Mouse (Mus musculus) megakaryocyte-erythroid progenitor cell, adult 5 weeks (primary cell): ENCODE measurements around the gene Pdia2. TPM values are rescaled to one million over a fixed set of nuclear protein-coding genes. Genes with fewer than 3 reads are reported as not detected.

ENCODE experiments used
- polyA plus RNA-seq: library from polyadenylated mRNA; stranded (reverse); fragments of >175 nt; gene quantifications from 2 replicates; pipeline ENCODE4 v1.2.3, GENCODE M21; 2012

Pdia2 gene
- polyA plus RNA-seq = 1.5 and 3.7 TPM in 2 replicates

DNA sequence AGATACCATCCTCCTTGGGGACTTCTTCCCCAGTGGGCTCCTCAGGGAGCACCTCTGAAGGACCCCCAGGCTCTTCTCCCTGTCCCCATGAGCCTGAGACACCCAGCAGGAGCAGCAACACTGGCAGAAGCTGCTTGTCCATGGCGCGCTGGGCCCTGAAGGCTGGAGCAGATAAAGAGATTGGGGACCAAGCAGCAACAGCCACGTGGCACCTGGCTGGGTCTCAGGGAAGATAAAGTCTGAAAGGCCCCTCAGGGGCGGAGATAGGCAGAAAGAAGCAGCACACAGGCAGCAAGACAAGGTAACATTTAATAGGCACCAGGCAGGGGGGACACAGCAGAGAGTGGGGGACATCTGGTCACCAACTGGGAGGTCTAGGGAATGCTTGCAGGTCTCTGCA lies at the start of gene Pdia2:
Gene Pdia2, minus strand, starts transcription at position 196 of the 400 bp plus-strand sequence.

DNA sequence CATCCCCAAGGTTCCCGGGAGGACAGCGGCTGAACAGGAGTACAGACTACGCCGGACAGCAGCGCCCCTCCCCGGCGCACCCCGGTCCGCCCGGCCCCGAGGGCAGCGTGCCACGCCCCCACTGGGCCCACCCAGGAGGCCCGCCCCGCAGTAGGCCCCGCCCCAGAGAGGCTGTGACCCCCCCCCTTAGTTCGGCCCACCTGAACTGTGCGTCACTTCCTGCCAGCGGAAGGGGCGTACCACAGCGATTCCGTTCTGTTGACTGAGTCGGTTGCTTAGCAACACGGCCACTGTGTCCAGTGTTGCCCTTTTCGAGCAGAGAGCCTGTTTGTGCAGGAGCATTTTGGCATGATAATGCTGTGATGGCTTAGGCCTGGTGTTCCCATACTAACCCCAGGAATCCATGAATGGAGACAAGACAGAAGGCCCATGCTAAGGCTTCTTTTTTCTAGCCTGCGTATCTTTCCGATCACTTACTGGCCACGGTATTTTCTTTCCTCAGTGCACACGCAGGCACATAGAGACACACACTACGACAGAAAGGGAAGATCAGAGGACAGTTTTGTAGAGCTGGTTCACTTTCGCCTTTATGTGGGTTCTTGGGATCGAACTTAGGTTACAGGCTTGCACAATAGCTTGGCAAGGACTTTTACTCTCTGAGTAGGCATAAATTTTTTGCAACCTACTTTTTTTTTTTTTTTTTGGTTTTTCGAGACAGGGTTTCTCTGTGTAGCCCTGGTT lies 45.4 kb upstream of the Pdia2 start, which contains the start of gene Fam234a:
Gene Fam234a, minus strand, starts transcription at position 142 of the 741 bp plus-strand sequence.

DNA sequence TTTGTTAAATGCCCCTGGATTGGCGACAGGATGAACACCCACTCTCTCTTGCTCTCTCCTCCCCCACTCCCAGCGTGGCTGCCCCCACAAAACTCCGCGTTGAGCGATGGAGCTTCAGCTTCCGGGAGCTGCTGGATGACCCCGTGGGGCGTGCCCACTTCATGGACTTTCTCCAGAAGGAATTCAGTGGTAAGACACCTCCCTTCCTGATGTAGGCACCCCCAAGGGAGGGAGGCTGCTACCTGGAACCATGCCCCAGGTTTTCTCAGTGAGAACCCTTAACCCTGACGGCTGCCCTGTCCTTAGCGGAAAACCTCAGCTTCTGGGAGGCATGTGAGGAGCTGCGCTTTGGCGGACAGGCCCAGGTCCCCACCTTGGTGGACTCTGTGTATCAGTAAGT lies 8.8 kb upstream of the Pdia2 start, which contains the start of gene Arhgdig:
Gene Arhgdig, minus strand, starts transcription at position 101 of the 400 bp plus-strand sequence.

DNA sequence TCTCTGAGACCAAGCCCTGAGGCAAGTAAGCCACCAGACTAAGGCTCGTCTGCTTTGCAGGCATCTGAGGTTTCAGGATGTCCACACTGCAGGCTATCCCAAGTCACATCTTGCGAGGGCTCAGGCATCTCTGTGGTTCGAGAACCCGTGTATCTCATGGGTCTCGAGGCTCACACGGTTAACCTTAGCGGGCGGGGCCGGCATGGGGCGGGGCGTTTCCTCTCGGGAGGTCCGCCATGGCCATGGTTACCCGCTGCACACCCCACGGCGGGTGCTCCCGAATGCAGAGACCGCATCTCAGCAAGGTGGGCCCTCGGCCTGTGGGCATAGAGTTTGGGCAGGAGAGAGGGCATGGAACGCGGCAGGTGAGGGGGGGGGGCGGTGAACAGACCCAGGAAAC lies 3.9 kb upstream of the Pdia2 start, which contains the start of gene Rgs11:
Gene Rgs11, plus strand, starts transcription at position 215 of the 400 bp plus-strand sequence.

Other genes with a start within 250 kb of the Pdia2 start
- 0.02 and 0.04 TPM in 2 replicates for gene A930017K11Rik, start 246.5 kb downstream of the Pdia2 start, polyA plus RNA-seq
- 46.0 and 55.2 TPM in 2 replicates for gene Capn15, start 213.3 kb downstream of the Pdia2 start, polyA plus RNA-seq
- 5.8 and 10.9 TPM in 2 replicates for gene Rab11fip3, start 129.5 kb downstream of the Pdia2 start, polyA plus RNA-seq
- 0.79 and 1.8 TPM in 2 replicates for gene Decr2, start 108.8 kb downstream of the Pdia2 start, polyA plus RNA-seq
- gene Nme4, start 103.5 kb downstream of the Pdia2 start, polyA plus RNA-seq = 136 and 164 TPM in 2 replicates
- 14.6 and 15.2 TPM in 2 replicates for gene Tmem8, start 85.8 kb downstream of the Pdia2 start, polyA plus RNA-seq
- 212 and 241 TPM in 2 replicates for gene Mrpl28, start 75.6 kb downstream of the Pdia2 start, polyA plus RNA-seq
- gene Axin1, start 60.4 kb downstream of the Pdia2 start, polyA plus RNA-seq = 56.6 and 71.3 TPM in 2 replicates
- 0.47 and 1.5 TPM in 2 replicates for gene Rgs11, start 3.9 kb upstream of the Pdia2 start, polyA plus RNA-seq
- gene Arhgdig, start 8.7 kb upstream of the Pdia2 start, polyA plus RNA-seq = 1.0 and 1.7 TPM in 2 replicates
- gene Fam234a, start 45.2 kb upstream of the Pdia2 start, polyA plus RNA-seq = 7.4 and 7.8 TPM in 2 replicates
- gene Luc7l, start 53.8 kb upstream of the Pdia2 start, polyA plus RNA-seq = 48.4 and 62.5 TPM in 2 replicates
- gene Neurl1b, start 215.7 kb upstream of the Pdia2 start, polyA plus RNA-seq = 2.2 and 2.3 TPM in 2 replicates